Mouse (Mus musculus): ENCODE data around the gene Rpl5.

- no peak for TF ChIP-seq CTCF (IDR thresholded peaks at IDR 0.05)
- no peak for TF ChIP-seq EP300 (IDR thresholded peaks at IDR 0.05)
Measured at GRCm38 (mm10) chr5:107867970-107868904, 32.1 kb upstream of the Rpl5 start.

Data from lung, postnatal 0 days (tissue).